Mouse (Mus musculus) hindbrain, embryonic 16.5 days (tissue): ENCODE results near the gene Map2k2. TPM values are rescaled to one million over a fixed set of nuclear protein-coding genes. Genes with fewer than 3 reads are reported as not detected.
A peak's percentile ranks its signal among the peaks of the same experiment; 100 is the strongest.

Source experiments
- ATAC-seq: fragments of 200-750 bp; cut with Nextera tagmentation; 2 replicates; pipeline ENCODE4 v1.8.0; 2017; ENCODE audit warnings: moderate TSS enrichment, moderate library complexity
- H3K27ac ChIP-seq: fragments of 300-500 bp; sonication (generic); 2 replicates; pipeline ENCODE4 v1.5.1; 2014; ENCODE audit warnings: low read depth, mild to moderate bottlenecking, control low read depth, low read length, moderate library complexity
- H3K27me3 ChIP-seq: fragments of 300-500 bp; sonication (generic); replicated peaks from 2 replicates; pipeline ENCODE4 v1.6.1; 2014; ENCODE audit warnings: low read length; ENCODE audit not compliant: control insufficient read depth, insufficient read depth
- H3K36me3 ChIP-seq: fragments of 300-500 bp; sonication (generic); 2 replicates; pipeline ENCODE4 v1.6.1; 2014; ENCODE audit warnings: mild to moderate bottlenecking, low read length, moderate library complexity, mixed read lengths; ENCODE audit not compliant: control insufficient read depth, insufficient read depth
- H3K4me1 ChIP-seq: fragments of 300-500 bp; sonication (generic); 2 replicates; pipeline ENCODE4 v1.6.1; 2014; ENCODE audit warnings: low read depth, low read length; ENCODE audit not compliant: control insufficient read depth, insufficient read depth
- H3K4me2 ChIP-seq: fragments of 300-500 bp; sonication (generic); 2 replicates; pipeline ENCODE4 v1.6.1; 2014; ENCODE audit warnings: mild to moderate bottlenecking, low read length, control low read depth, moderate library complexity
- H3K4me3 ChIP-seq: fragments of 300-500 bp; sonication (generic); 2 replicates; pipeline ENCODE4 v1.5.1; 2014; ENCODE audit warnings: mild to moderate bottlenecking, low read length, control low read depth, moderate library complexity
- H3K9ac ChIP-seq: fragments of 300-500 bp; sonication (generic); 2 replicates; pipeline ENCODE4 v1.6.1; 2014; ENCODE audit warnings: low read depth, mild to moderate bottlenecking, control low read depth, low read length, moderate library complexity
- H3K9me3 ChIP-seq: fragments of 300-500 bp; sonication (generic); 2 replicates; pipeline ENCODE4 v1.6.1; 2014; ENCODE audit warnings: mild to moderate bottlenecking, low read length, moderate library complexity; ENCODE audit not compliant: control insufficient read depth
- WGBS: fragments of 180-500 bp; shearing (Covaris S2); extraction: QIAGEN DNeasy Blood & Tissue Kit; methylation state at CpG from one replicate; pipeline ENCODE4 v1.1.7; 2014; 5-methylcytosine and 5-hydroxymethylcytosine counted together
- polyA plus RNA-seq: library from polyadenylated mRNA; unstranded; fragments of >200 nt; fragmentation: Nextera tagmentation; extraction: Ambion mirVana; gene quantifications from 2 replicates; pipeline ENCODE4 v1.2.1, GENCODE M21; 2015

Map2k2 gene
- polyA plus RNA-seq, 1 experiment from 2014 or later, result 240 TPM

- no peak overlapping the region for H3K9ac ChIP-seq
- H3K27ac ChIP-seq, result no peak overlapping the region
- H3K4me2 ChIP-seq, result no peak overlapping the region
- H3K27me3 ChIP-seq, result no peaks in the 10 kb centered on the region
- H3K36me3 ChIP-seq, result peaks cover 56% of the 10 kb centered on the region
- H3K4me1 ChIP-seq, result peaks cover 9% of the 10 kb centered on the region
- no peak for ATAC-seq
- H3K4me3 ChIP-seq, result no peak overlapping the region
- 89% methylated on average over 4 of the region's 4 CpGs for WGBS
- H3K9me3 ChIP-seq, result no peaks in the 10 kb centered on the region
Observed at GRCm38 (mm10) chr10:81146296-81146695, 40.6 kb downstream of the Map2k2 start.

DNA sequence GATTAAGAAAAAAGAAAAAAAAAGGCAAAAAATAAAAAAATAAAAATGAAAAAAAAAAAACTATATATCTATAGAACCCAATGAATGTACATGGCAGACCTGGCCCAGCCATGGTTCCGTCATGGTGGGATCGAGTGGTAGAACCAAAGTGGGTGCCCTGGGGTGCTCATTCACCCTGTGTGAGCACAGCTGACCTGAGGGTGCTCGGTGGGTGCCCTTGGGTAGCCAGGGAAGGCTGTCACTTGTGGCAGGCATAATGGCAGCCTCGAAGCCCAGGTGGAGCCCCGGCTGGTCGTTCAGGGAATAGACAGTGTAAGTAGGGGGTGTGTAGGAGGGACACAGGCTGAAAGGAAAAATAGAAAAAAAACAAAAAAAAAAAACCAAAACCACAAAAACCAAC is 45.5 kb downstream of the Map2k2 start:
- H3K27ac ChIP-seq, result no peak overlapping the region
- no peak overlapping the region for H3K4me2 ChIP-seq
- H3K9me3 ChIP-seq, result no peaks in the 10 kb centered on the region
- no peak overlapping the region for H3K9ac ChIP-seq
- no peak overlapping the region for H3K4me3 ChIP-seq
- H3K36me3 ChIP-seq, result peaks cover 57% of the 10 kb centered on the region
- no peaks in the 10 kb centered on the region for H3K27me3 ChIP-seq
- no peak for ATAC-seq
- no peaks in the 10 kb centered on the region for H3K4me1 ChIP-seq
- 70% methylated on average over 6 of the region's 6 CpGs for WGBS

- Histone ChIP-seq H3K9me3 (no peaks in the 10 kb centered on the region), H3K27ac (0 out of 2 replicates have a peak overlapping the region, but pooled peaks have one; percentile 0), H3K27me3 (no peaks in the 10 kb centered on the region), H3K4me2 (no peak overlapping the region), H3K4me1 (no peaks in the 10 kb centered on the region), H3K9ac (no peak overlapping the region), H3K36me3 (peaks cover 62% of the 10 kb centered on the region), H3K4me3 (no peak overlapping the region)
- 76% methylated on average over 12 of the region's 12 CpGs for WGBS
- ATAC-seq, result no peak
Observed at GRCm38 (mm10) chr10:81152609-81153008, 46.9 kb downstream of the Map2k2 start.

DNA sequence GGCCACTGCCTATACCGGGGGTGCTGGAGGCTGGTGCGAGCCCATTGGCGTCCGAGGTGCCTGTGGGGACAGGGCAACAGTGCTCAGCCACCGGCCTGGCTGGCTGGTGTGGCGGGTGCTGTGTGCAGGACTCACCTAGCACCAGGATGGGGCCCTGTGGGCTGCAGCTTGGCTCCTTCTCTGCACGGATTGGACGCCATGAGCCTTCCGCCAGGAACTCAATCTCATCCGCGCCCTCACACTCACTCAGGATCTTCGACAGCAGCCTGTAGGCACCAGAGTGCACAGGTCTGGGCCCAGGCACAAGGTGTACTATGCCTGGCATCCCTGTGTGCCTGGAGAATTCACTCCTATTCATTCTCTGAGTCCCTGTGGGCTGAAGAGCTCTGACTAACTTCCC is 48.6 kb downstream of the Map2k2 start:
- H3K27ac ChIP-seq, result no peak overlapping the region
- ATAC-seq, result no peak
- 93% methylated on average over 12 of the region's 12 CpGs for WGBS

GRCm38 (mm10) chr10:81154736-81155135 is 49.0 kb downstream of the Map2k2 start:
- no peaks in the 10 kb centered on the region for H3K27me3 ChIP-seq
- no peak overlapping the region for H3K4me2 ChIP-seq
- H3K9ac ChIP-seq, result no peak overlapping the region
- WGBS, result 85% methylated on average over 6 of the region's 6 CpGs
- no peak for ATAC-seq
- no peaks in the 10 kb centered on the region for H3K9me3 ChIP-seq
- H3K4me1 ChIP-seq, result no peaks in the 10 kb centered on the region
- no peak overlapping the region for H3K4me3 ChIP-seq
- H3K27ac ChIP-seq, result no peak overlapping the region
- H3K36me3 ChIP-seq, result peaks cover 47% of the 10 kb centered on the region

More for the DNA sequence above, 48.6 kb downstream of the Map2k2 start:
- Histone ChIP-seq H3K4me2 (no peak overlapping the region), H3K36me3 (peaks cover 51% of the 10 kb centered on the region), H3K4me1 (no peaks in the 10 kb centered on the region), H3K9me3 (no peaks in the 10 kb centered on the region), H3K4me3 (no peak overlapping the region), H3K9ac (no peak overlapping the region), H3K27me3 (no peaks in the 10 kb centered on the region)

DNA sequence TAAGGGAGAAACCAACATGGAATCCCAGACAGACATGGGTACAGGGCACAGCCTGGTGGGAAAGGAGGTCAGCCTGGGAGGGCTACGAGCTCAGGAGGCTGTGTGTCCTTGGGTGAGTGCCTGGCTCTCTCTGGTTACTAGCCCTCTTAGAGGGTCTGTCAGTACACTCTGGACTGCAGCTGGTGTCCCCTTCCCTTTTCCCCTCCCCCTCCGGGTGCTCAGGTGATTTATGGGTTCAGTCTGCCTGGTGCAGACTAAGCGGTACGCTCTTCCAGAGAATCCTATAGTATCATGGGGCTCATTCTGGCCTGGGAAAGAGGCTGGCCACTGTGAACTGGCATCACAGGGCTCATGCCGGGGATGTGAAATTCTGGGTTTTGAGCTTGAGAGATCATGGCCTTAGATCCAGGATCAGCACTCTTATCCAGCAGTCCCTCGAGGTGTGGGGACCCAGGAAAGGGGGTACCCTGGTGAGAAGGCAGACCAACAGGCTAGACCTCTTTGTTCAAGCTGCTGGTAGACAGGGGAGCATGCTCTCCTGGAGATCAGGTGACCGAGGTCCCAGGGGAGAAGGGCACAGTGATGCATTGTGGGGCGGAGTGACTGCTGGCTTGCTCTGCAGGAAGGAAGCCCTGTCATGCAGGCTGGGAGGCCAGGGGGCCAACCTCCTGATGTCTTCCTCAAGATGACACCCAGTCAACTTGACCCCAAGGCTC is 56.0 kb downstream of the Map2k2 start:
- H3K4me1 ChIP-seq, result peaks cover 10% of the 10 kb centered on the region
- no peak overlapping the region for H3K27ac ChIP-seq
- 74% methylated on average over 8 of the region's 8 CpGs for WGBS
- ATAC-seq, result no peak
- H3K9ac ChIP-seq, result no peak overlapping the region; the same call in 1 of the 2 replicates
- no peak overlapping the region for H3K4me3 ChIP-seq
- H3K9me3 ChIP-seq, result no peaks in the 10 kb centered on the region
- H3K36me3 ChIP-seq, result peaks cover 24% of the 10 kb centered on the region
- H3K27me3 ChIP-seq, result no peaks in the 10 kb centered on the region
- H3K4me2 ChIP-seq, result no peak overlapping the region

- 71% methylated on average over 2 of the region's 2 CpGs for WGBS
- Histone ChIP-seq H3K9ac (no peak overlapping the region), H3K27ac (no peak overlapping the region), H3K27me3 (no peaks in the 10 kb centered on the region), H3K9me3 (no peaks in the 10 kb centered on the region), H3K4me2 (no peak overlapping the region), H3K4me1 (peaks cover 13% of the 10 kb centered on the region), H3K4me3 (no peak overlapping the region), H3K36me3 (peaks cover 19% of the 10 kb centered on the region)
- no peak for ATAC-seq
Observed at GRCm38 (mm10) chr10:81162318-81162652, 56.6 kb downstream of the Map2k2 start.

GRCm38 (mm10) chr10:81165118-81165517 is 59.4 kb downstream of the Map2k2 start:
- no peaks in the 10 kb centered on the region for H3K27me3 ChIP-seq
- no peak overlapping the region for H3K4me2 ChIP-seq
- peaks cover 14% of the 10 kb centered on the region; the same call in 1 of the 2 replicates for H3K36me3 ChIP-seq
- H3K9ac ChIP-seq, result no peak overlapping the region
- no peak overlapping the region for H3K4me3 ChIP-seq
- H3K9me3 ChIP-seq, result no peaks in the 10 kb centered on the region
- H3K4me1 ChIP-seq, result peaks cover 18% of the 10 kb centered on the region
- no peak overlapping the region for H3K27ac ChIP-seq
- 77% methylated on average over 8 of the region's 8 CpGs for WGBS
- no peak for ATAC-seq

DNA sequence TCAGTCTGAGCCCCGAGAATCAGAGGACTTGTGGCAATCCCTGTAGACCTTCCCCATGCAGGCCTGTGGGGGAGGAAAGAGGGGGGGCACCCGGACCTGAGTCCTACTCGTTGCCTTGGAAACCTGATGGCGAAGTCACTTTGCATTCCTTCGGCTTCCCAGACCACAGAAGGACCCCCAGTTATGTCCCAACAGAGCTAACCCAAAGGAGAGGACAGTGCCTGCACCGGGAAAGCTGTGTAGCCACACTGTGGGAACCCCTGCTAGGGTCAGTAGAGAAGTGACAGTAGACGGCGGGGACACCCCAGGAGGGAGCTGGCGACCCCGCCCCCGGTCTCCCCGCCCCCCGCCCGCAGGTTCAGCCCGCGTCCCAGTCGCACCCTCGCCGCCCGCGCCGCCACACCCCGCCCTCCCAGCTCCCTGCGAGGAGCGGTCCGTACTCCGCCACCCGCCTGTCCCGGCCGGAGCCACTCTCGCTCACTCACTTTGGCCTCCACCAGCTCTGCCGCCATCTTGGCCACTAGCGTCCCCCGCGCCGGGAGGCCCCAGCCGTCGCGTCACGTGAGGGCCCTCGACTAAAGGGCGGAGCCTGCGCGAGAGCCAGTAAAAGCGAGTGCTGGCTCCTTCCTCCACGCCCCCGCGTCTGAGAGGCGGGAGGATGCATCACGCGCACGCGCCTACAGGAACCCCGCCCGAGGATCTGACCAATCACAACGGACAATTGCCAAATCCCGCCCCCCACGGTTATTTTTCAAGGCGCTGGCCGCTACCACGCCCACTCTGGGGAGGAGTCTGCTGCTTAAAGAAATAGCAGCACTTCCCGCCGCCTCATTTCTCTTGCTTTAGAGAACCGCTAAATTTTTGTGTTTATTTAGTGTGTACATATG is 61.7 kb downstream of the Map2k2 start, which contains the start of gene Pias4:
Gene Pias4 (minus strand): TSS at position 724 of the 887 bp plus-strand sequence.
- Histone ChIP-seq H3K27ac (peak within 1 kb of the TSS; percentile 80), H3K9ac (peak within 1 kb of the TSS; percentile 85), H3K9me3 (no peaks in the 10 kb centered on the region), H3K4me2 (peak within 1 kb of the TSS; percentile 94), H3K4me1 (peaks cover 18% of the 10 kb centered on the region), H3K4me3 (peak within 1 kb of the TSS; percentile 81), H3K36me3 (peaks cover 5% of the 10 kb centered on the region; the same call in 1 of the 2 replicates), H3K27me3 (no peaks in the 10 kb centered on the region)
- 0% methylated on average over 59 of the region's 64 CpGs for WGBS
- ATAC-seq, result peak; percentile 86
